Mouse (Mus musculus) embryonic facial prominence, embryonic 13.5 days (tissue): ENCODE results near the gene Pmm2. TPM values are rescaled to one million over a fixed set of nuclear protein-coding genes. Genes with fewer than 3 reads are reported as not detected.

Experiments
- ATAC-seq: fragments of 200-750 bp; cut with Nextera tagmentation; 2 replicates; pipeline ENCODE4 v1.8.0; 2017; ENCODE audit warnings: low read depth; ENCODE audit not compliant: insufficient number of reproducible peaks, insufficient read depth, low FRiP score, low TSS enrichment
- H3K27ac ChIP-seq: fragments of 300-500 bp; sonication (generic); 2 replicates; pipeline ENCODE4 v1.5.1; 2015; ENCODE audit warnings: moderate library complexity, mild to moderate bottlenecking, inconsistent platforms
- H3K27me3 ChIP-seq: fragments of 300-500 bp; sonication (generic); 2 replicates; pipeline ENCODE4 v1.6.1; 2015; ENCODE audit warnings: mild to moderate bottlenecking, inconsistent platforms
- H3K36me3 ChIP-seq: fragments of 300-500 bp; sonication (generic); 2 replicates; pipeline ENCODE4 v1.6.1; 2015; ENCODE audit warnings: mild to moderate bottlenecking, inconsistent platforms
- H3K4me1 ChIP-seq: fragments of 300-500 bp; sonication (generic); 2 replicates; pipeline ENCODE4 v1.6.1; 2015; ENCODE audit warnings: inconsistent platforms
- H3K4me2 ChIP-seq: fragments of 300-500 bp; sonication (generic); 2 replicates; pipeline ENCODE4 v1.6.1; 2015; ENCODE audit warnings: moderate library complexity, mild to moderate bottlenecking, inconsistent platforms
- H3K4me3 ChIP-seq: fragments of 300-500 bp; sonication (generic); 2 replicates; pipeline ENCODE4 v1.5.1; 2015; ENCODE audit warnings: mild to moderate bottlenecking, inconsistent platforms
- H3K9ac ChIP-seq: fragments of 300-500 bp; sonication (generic); 2 replicates; pipeline ENCODE4 v1.6.1; 2015; ENCODE audit warnings: mild to moderate bottlenecking, inconsistent platforms
- H3K9me3 ChIP-seq: fragments of 300-500 bp; sonication (generic); 2 replicates; pipeline ENCODE4 v1.6.1; 2016; ENCODE audit warnings: inconsistent platforms
- WGBS: fragments of 180-500 bp; shearing (Covaris S2); methylation state at CpG from one replicate; pipeline ENCODE4 v1.1.7; 2015; ENCODE audit warnings: mixed read lengths; 5-methylcytosine and 5-hydroxymethylcytosine counted together
- polyA plus RNA-seq: library from polyadenylated mRNA; unstranded; fragments of >200 nt; fragmentation: Nextera tagmentation; extraction: Ambion mirVana; gene quantifications from 2 replicates; pipeline ENCODE4 v1.2.1, GENCODE M21; 2015

The Pmm2 gene
- polyA plus RNA-seq, 1 experiment from 2014 or later: 62.0 TPM

GRCm38 (mm10) chr16:8630419-8630818, 7.1 kb upstream of the Pmm2 start:
- Histone ChIP-seq H3K27ac (no peak overlapping the region), H3K27me3 (no peaks in the 10 kb centered on the region), H3K36me3 (peaks cover 23% of the 10 kb centered on the region), H3K9me3 (no peaks in the 10 kb centered on the region), H3K4me1 (peaks cover 2% of the 10 kb centered on the region; the same call in 1 of the 2 replicates), H3K9ac (no peak overlapping the region), H3K4me2 (no peak overlapping the region), H3K4me3 (no peak overlapping the region)
- 79% methylated on average over 2 of the region's 2 CpGs for WGBS
- no peak for ATAC-seq

- Histone ChIP-seq H3K4me2 (no peak overlapping the region), H3K4me1 (peaks cover 12% of the 10 kb centered on the region), H3K9ac (no peak overlapping the region), H3K4me3 (no peak overlapping the region), H3K9me3 (no peaks in the 10 kb centered on the region), H3K36me3 (peaks cover 29% of the 10 kb centered on the region), H3K27ac (no peak overlapping the region), H3K27me3 (no peaks in the 10 kb centered on the region)
- no peak for ATAC-seq
- WGBS: 76% methylated on average over 5 of the region's 5 CpGs
Measured at GRCm38 (mm10) chr16:8631428-8631827, 6.0 kb upstream of the Pmm2 start.

GRCm38 (mm10) chr16:8636867-8637216, 632 bp upstream of the Pmm2 start:
- Histone ChIP-seq H3K9me3 (no peaks in the 10 kb centered on the region), H3K9ac (peak overlapping the region; percentile 89), H3K4me3 (peak overlapping the region; percentile 87), H3K27ac (peak overlapping the region; percentile 86), H3K4me2 (peak overlapping the region; percentile 88), H3K27me3 (no peaks in the 10 kb centered on the region), H3K4me1 (peaks cover 22% of the 10 kb centered on the region), H3K36me3 (peaks cover 29% of the 10 kb centered on the region)
- no peak for ATAC-seq
- WGBS: under 1% methylated on average over 13 of the region's 13 CpGs

GRCm38 (mm10) chr16:8638131-8638530, 657 bp downstream of the Pmm2 start:
- peak overlapping the region; percentile 87 for H3K4me3 ChIP-seq
- WGBS: 43% methylated on average over 7 of the region's 7 CpGs
- H3K9ac ChIP-seq: peak overlapping the region; percentile 89
- H3K27ac ChIP-seq: peak overlapping the region; percentile 89; the same call in 1 of the 2 replicates
- H3K9me3 ChIP-seq: no peaks in the 10 kb centered on the region
- H3K36me3 ChIP-seq: peaks cover 25% of the 10 kb centered on the region
- H3K4me2 ChIP-seq: peak overlapping the region; percentile 88
- H3K4me1 ChIP-seq: peaks cover 22% of the 10 kb centered on the region
- ATAC-seq: no peak
- H3K27me3 ChIP-seq: no peaks in the 10 kb centered on the region

GRCm38 (mm10) chr16:8639466-8640191, 2.2 kb downstream of the Pmm2 start:
- ATAC-seq: no peak
- WGBS: 87% methylated on average over 11 of the region's 11 CpGs
- Histone ChIP-seq H3K4me2 (no peak overlapping the region), H3K27ac (no peak overlapping the region), H3K9ac (no peak overlapping the region), H3K9me3 (no peaks in the 10 kb centered on the region), H3K36me3 (peaks cover 39% of the 10 kb centered on the region), H3K4me1 (peaks cover 22% of the 10 kb centered on the region), H3K27me3 (no peaks in the 10 kb centered on the region), H3K4me3 (no peak overlapping the region)

- peaks cover 66% of the 10 kb centered on the region for H3K36me3 ChIP-seq
- H3K4me2 ChIP-seq: no peak overlapping the region
- ATAC-seq: no peak
- H3K27ac ChIP-seq: no peak overlapping the region
- H3K4me1 ChIP-seq: peaks cover under 1% of the 10 kb centered on the region; the same call in 1 of the 2 replicates
- WGBS: 77% methylated on average over 2 of the region's 2 CpGs
- no peaks in the 10 kb centered on the region for H3K9me3 ChIP-seq
- no peaks in the 10 kb centered on the region for H3K27me3 ChIP-seq
- no peak overlapping the region for H3K4me3 ChIP-seq
- H3K9ac ChIP-seq: no peak overlapping the region
Measured at GRCm38 (mm10) chr16:8643855-8644254, 6.4 kb downstream of the Pmm2 start.

- H3K4me1 ChIP-seq: no peaks in the 10 kb centered on the region
- H3K27me3 ChIP-seq: no peaks in the 10 kb centered on the region
- H3K4me3 ChIP-seq: no peak overlapping the region
- ATAC-seq: no peak
- WGBS: 75% methylated on average over 6 of the region's 6 CpGs
- no peak overlapping the region for H3K4me2 ChIP-seq
- no peak overlapping the region for H3K9ac ChIP-seq
- H3K36me3 ChIP-seq: peaks cover 82% of the 10 kb centered on the region
- no peak overlapping the region for H3K27ac ChIP-seq
- no peaks in the 10 kb centered on the region for H3K9me3 ChIP-seq
Measured at GRCm38 (mm10) chr16:8645546-8645945, 8.1 kb downstream of the Pmm2 start.

- peaks cover 93% of the 10 kb centered on the region for H3K36me3 ChIP-seq
- WGBS: 93% methylated on average over 3 of the region's 3 CpGs
- no peaks in the 10 kb centered on the region for H3K4me1 ChIP-seq
- H3K4me3 ChIP-seq: no peak overlapping the region
- H3K27ac ChIP-seq: no peak overlapping the region
- no peaks in the 10 kb centered on the region for H3K9me3 ChIP-seq
- no peaks in the 10 kb centered on the region for H3K27me3 ChIP-seq
- no peak overlapping the region for H3K4me2 ChIP-seq
- no peak overlapping the region for H3K9ac ChIP-seq
- no peak for ATAC-seq
Measured at GRCm38 (mm10) chr16:8650007-8650406, 12.5 kb downstream of the Pmm2 start.

- H3K4me2 ChIP-seq: no peak overlapping the region
- no peaks in the 10 kb centered on the region for H3K4me1 ChIP-seq
- H3K9ac ChIP-seq: no peak overlapping the region
- peaks cover 86% of the 10 kb centered on the region for H3K36me3 ChIP-seq
- no peak for ATAC-seq
- no peaks in the 10 kb centered on the region for H3K27me3 ChIP-seq
- H3K4me3 ChIP-seq: no peak overlapping the region
- 89% methylated on average over 6 of the region's 6 CpGs for WGBS
- no peak overlapping the region for H3K27ac ChIP-seq
- H3K9me3 ChIP-seq: no peaks in the 10 kb centered on the region
Measured at GRCm38 (mm10) chr16:8655108-8655507, 17.6 kb downstream of the Pmm2 start.

GRCm38 (mm10) chr16:8655599-8655998, 18.1 kb downstream of the Pmm2 start:
- no peak overlapping the region for H3K4me2 ChIP-seq
- H3K36me3 ChIP-seq: peaks cover 86% of the 10 kb centered on the region
- H3K27ac ChIP-seq: no peak overlapping the region
- H3K4me3 ChIP-seq: no peak overlapping the region
- ATAC-seq: no peak
- no peak overlapping the region for H3K9ac ChIP-seq
- WGBS: 81% methylated on average over 9 of the region's 9 CpGs
- no peaks in the 10 kb centered on the region for H3K27me3 ChIP-seq
- no peaks in the 10 kb centered on the region for H3K4me1 ChIP-seq
- no peaks in the 10 kb centered on the region for H3K9me3 ChIP-seq

GRCm38 (mm10) chr16:8656256-8656655, 18.8 kb downstream of the Pmm2 start:
- no peak overlapping the region for H3K27ac ChIP-seq
- ATAC-seq: no peak

GRCm38 (mm10) chr16:8658349-8658748, 20.9 kb downstream of the Pmm2 start:
- no peaks in the 10 kb centered on the region for H3K9me3 ChIP-seq
- H3K9ac ChIP-seq: no peak overlapping the region
- H3K4me3 ChIP-seq: no peak overlapping the region
- no peaks in the 10 kb centered on the region for H3K27me3 ChIP-seq
- H3K4me1 ChIP-seq: no peaks in the 10 kb centered on the region
- H3K36me3 ChIP-seq: peaks cover 86% of the 10 kb centered on the region
- no peak overlapping the region for H3K27ac ChIP-seq
- WGBS: 82% methylated on average over 4 of the region's 4 CpGs
- no peak overlapping the region for H3K4me2 ChIP-seq
- no peak for ATAC-seq

More at GRCm38 (mm10) chr16:8656256-8656655, 18.8 kb downstream of the Pmm2 start:
- H3K4me3 ChIP-seq: no peak overlapping the region
- H3K4me1 ChIP-seq: no peaks in the 10 kb centered on the region
- no peak overlapping the region for H3K9ac ChIP-seq
- no peaks in the 10 kb centered on the region for H3K27me3 ChIP-seq
- WGBS: 83% methylated on average over 2 of the region's 2 CpGs
- H3K9me3 ChIP-seq: no peaks in the 10 kb centered on the region
- peaks cover 84% of the 10 kb centered on the region for H3K36me3 ChIP-seq
- no peak overlapping the region for H3K4me2 ChIP-seq
